Mouse (Mus musculus): ENCODE results near the gene Notch3.

- no peak for TF ChIP-seq POLR2A (IDR thresholded peaks at IDR 0.05; ENCODE audit: control insufficient read depth, low read depth, low read length)
- TF ChIP-seq CTCF (IDR thresholded peaks at IDR 0.05; ENCODE audit: control insufficient read depth, insufficient read depth, insufficient replicate concordance, low read depth, low read length) = no peak
Observed at GRCm38 (mm10) chr17:32165803-32166595, 653 bp downstream of the Notch3 start.
